Comparison of ENCODE assay signal across 8 mouse cellular contexts in genomic region chr19:44692816-44693215, GRCm38 (mm10).
A peak's percentile ranks its signal among the peaks of the same experiment; 100 is the strongest.
DNase-seq lines count a peak whose midpoint lies in the region; ATAC-seq lines count a peak whose summit lies in the region.

No protein-coding gene starts in this region.

- no peak overlapping the region for H3K27ac ChIP-seq in kidney, embryonic 14.5 days (ENCODE audit: low read depth, low read length)
- no peak overlapping the region for H3K27ac ChIP-seq in embryonic facial prominence, embryonic 10.5 days (replicated peaks)
- H3K27ac ChIP-seq in hindbrain, embryonic 10.5 days = peak overlapping the region; percentile 46
- no peak overlapping the region for H3K27ac ChIP-seq in midbrain, embryonic 13.5 days
- H3K27ac ChIP-seq in liver, embryonic 12.5 days = no peak overlapping the region

- ATAC-seq in kidney, embryonic 14.5 days (ENCODE audit: low FRiP score, low TSS enrichment) = 0 out of 2 replicates have a peak, but pooled peaks have one; percentile 32
- peak; percentile 62 for ATAC-seq in midbrain, embryonic 13.5 days
- ATAC-seq in liver, embryonic 12.5 days = no peak

- no peaks in the 10 kb centered on the region for H3K9me3 ChIP-seq in kidney, embryonic 14.5 days (ENCODE audit: control insufficient read depth, low read length)
- no peaks in the 10 kb centered on the region for H3K9me3 ChIP-seq in embryonic facial prominence, embryonic 10.5 days
- H3K9me3 ChIP-seq in hindbrain, embryonic 10.5 days = no peaks in the 10 kb centered on the region
- H3K9me3 ChIP-seq in midbrain, embryonic 13.5 days = no peaks in the 10 kb centered on the region
- no peaks in the 10 kb centered on the region for H3K9me3 ChIP-seq in liver, embryonic 12.5 days (replicated peaks)

- no peaks in the 10 kb centered on the region for H3K36me3 ChIP-seq in kidney, embryonic 14.5 days (ENCODE audit: control insufficient read depth, insufficient read depth, low read length)
- no peaks in the 10 kb centered on the region for H3K36me3 ChIP-seq in embryonic facial prominence, embryonic 10.5 days (replicated peaks)
- H3K36me3 ChIP-seq in hindbrain, embryonic 10.5 days = no peaks in the 10 kb centered on the region
- no peaks in the 10 kb centered on the region for H3K36me3 ChIP-seq in midbrain, embryonic 13.5 days
- H3K36me3 ChIP-seq in liver, embryonic 12.5 days = no peaks in the 10 kb centered on the region

- 2% methylated on average over 16 of the region's 16 CpGs for WGBS in kidney, embryonic 14.5 days
- under 1% methylated on average over 16 of the region's 16 CpGs for WGBS in embryonic facial prominence, embryonic 10.5 days
- WGBS in hindbrain, embryonic 10.5 days = 1% methylated on average over 16 of the region's 16 CpGs
- 1% methylated on average over 16 of the region's 16 CpGs for WGBS in midbrain, embryonic 13.5 days
- WGBS in liver, embryonic 12.5 days (ENCODE audit: insufficient replicate concordance) = 5% methylated on average over 16 of the region's 16 CpGs

- peak overlapping the region; percentile 49 for H3K4me2 ChIP-seq in kidney, embryonic 14.5 days (replicated peaks; ENCODE audit: low read depth, low read length)
- peak overlapping the region; percentile 48 for H3K4me2 ChIP-seq in midbrain, embryonic 13.5 days (replicated peaks)
- no peak overlapping the region for H3K4me2 ChIP-seq in liver, embryonic 12.5 days

- peaks cover 24% of the 10 kb centered on the region for H3K27me3 ChIP-seq in kidney, embryonic 14.5 days (ENCODE audit: control insufficient read depth, insufficient read depth, low read length)
- peaks cover 97% of the 10 kb centered on the region for H3K27me3 ChIP-seq in embryonic facial prominence, embryonic 10.5 days (replicated peaks; ENCODE audit: low read depth, poor library complexity, severe bottlenecking)
- peaks cover 99% of the 10 kb centered on the region for H3K27me3 ChIP-seq in hindbrain, embryonic 10.5 days (ENCODE audit: insufficient read depth, poor library complexity, severe bottlenecking)
- peaks cover 88% of the 10 kb centered on the region for H3K27me3 ChIP-seq in midbrain, embryonic 13.5 days
- peaks cover 85% of the 10 kb centered on the region for H3K27me3 ChIP-seq in liver, embryonic 12.5 days (replicated peaks)

- H3K9ac ChIP-seq in kidney, embryonic 14.5 days (ENCODE audit: low read depth, low read length) = no peak overlapping the region
- 0 out of 2 replicates have a peak overlapping the region, but pooled peaks have one; percentile 2 for H3K9ac ChIP-seq in midbrain, embryonic 13.5 days (replicated peaks)
- H3K9ac ChIP-seq in liver, embryonic 12.5 days = no peak overlapping the region

- peak overlapping the region; percentile 19; the same call in 1 of the 2 replicates for H3K4me3 ChIP-seq in kidney, embryonic 14.5 days (ENCODE audit: low read length)
- H3K4me3 ChIP-seq in embryonic facial prominence, embryonic 10.5 days = peak overlapping the region; percentile 48
- H3K4me3 ChIP-seq in hindbrain, embryonic 10.5 days = peak overlapping the region; percentile 42
- H3K4me3 ChIP-seq in midbrain, embryonic 13.5 days (replicated peaks) = peak overlapping the region; percentile 26
- H3K4me3 ChIP-seq in liver, embryonic 12.5 days = no peak overlapping the region

- H3K4me1 ChIP-seq in kidney, embryonic 14.5 days (ENCODE audit: control insufficient read depth, insufficient read depth, low read length) = no peaks in the 10 kb centered on the region; the same call in 1 of the 2 replicates
- H3K4me1 ChIP-seq in embryonic facial prominence, embryonic 10.5 days = peaks cover 26% of the 10 kb centered on the region
- peaks cover 36% of the 10 kb centered on the region for H3K4me1 ChIP-seq in hindbrain, embryonic 10.5 days (replicated peaks)
- H3K4me1 ChIP-seq in midbrain, embryonic 13.5 days (replicated peaks) = peaks cover 32% of the 10 kb centered on the region
- no peaks in the 10 kb centered on the region for H3K4me1 ChIP-seq in liver, embryonic 12.5 days

- DNase-seq in kidney, postnatal 36 days = no peak
- DNase-seq in embryonic facial prominence, embryonic 10.5 days (ENCODE audit: low spot score) = no peak
- DNase-seq in hindbrain, embryonic 10.5 days (ENCODE audit: low spot score) = no peak
- no peak for DNase-seq in right cerebral cortex, postnatal 4 days
- DNase-seq in B cell, adult 2 months = no peak
